Comparison of ENCODE assay signal across 13 mouse cellular contexts in genomic region chr3:148978541-148978940, GRCm38 (mm10). TPM values are rescaled to one million over a fixed set of nuclear protein-coding genes. Genes with fewer than 3 reads are reported as not detected.
A peak's percentile ranks its signal among the peaks of the same experiment; 100 is the strongest.
DNase-seq lines count a peak whose midpoint lies in the region; ATAC-seq lines count a peak whose summit lies in the region.
"Had no signal": no experiment of that assay in that cellular context is flagged by ENCODE, and none has a peak within 500 bp of the region (broad histone marks: within the 10 kb centered on the region; RNA-seq: fewer than 3 reads in every experiment).

No protein-coding gene starts in this region.

- no peaks in the 10 kb centered on the region for H3K27me3 ChIP-seq in hindbrain, embryonic 14.5 days (ENCODE audit: control insufficient read depth, insufficient read depth, low read length)
- no peaks in the 10 kb centered on the region for H3K27me3 ChIP-seq in hindbrain, embryonic 10.5 days (ENCODE audit: insufficient read depth, poor library complexity, severe bottlenecking)
- H3K27me3 ChIP-seq in midbrain, embryonic 14.5 days (ENCODE audit: control insufficient read depth, insufficient read depth, low read length), result no peaks in the 10 kb centered on the region
- no peaks in the 10 kb centered on the region for H3K27me3 ChIP-seq in midbrain, embryonic 15.5 days (replicated peaks)
- H3K27me3 ChIP-seq in splenic B cell, adult 2 months (ENCODE audit: control insufficient read depth, insufficient read depth, low read length, poor library complexity, severe bottlenecking), result no peaks in the 10 kb centered on the region
- H3K27me3 ChIP-seq: liver, embryonic 13.5 days; neural tube, embryonic 13.5 days; stomach, embryonic 15.5 days had no signal

- H3K4me3 ChIP-seq in hindbrain, embryonic 14.5 days (replicated peaks; ENCODE audit: low read length), result no peak overlapping the region
- no peak overlapping the region for H3K4me3 ChIP-seq in hindbrain, embryonic 10.5 days
- no peak overlapping the region for H3K4me3 ChIP-seq in midbrain, embryonic 14.5 days (replicated peaks; ENCODE audit: low read depth, low read length)
- H3K4me3 ChIP-seq in midbrain, embryonic 15.5 days, result no peak overlapping the region
- H3K4me3 ChIP-seq: liver, embryonic 13.5 days; stomach, embryonic 15.5 days had no signal

- H3K4me1 ChIP-seq in hindbrain, embryonic 14.5 days (replicated peaks; ENCODE audit: control insufficient read depth, insufficient read depth, low read length), result peaks cover 31% of the 10 kb centered on the region
- H3K4me1 ChIP-seq in hindbrain, embryonic 10.5 days (replicated peaks), result peaks cover 43% of the 10 kb centered on the region
- H3K4me1 ChIP-seq in midbrain, embryonic 14.5 days (ENCODE audit: control insufficient read depth, insufficient read depth, low read length), result peaks cover 30% of the 10 kb centered on the region
- H3K4me1 ChIP-seq in midbrain, embryonic 15.5 days, result peaks cover 19% of the 10 kb centered on the region
- H3K4me1 ChIP-seq: liver, embryonic 13.5 days had no signal

- peak; percentile 47 for DNase-seq in hindbrain, embryonic 14.5 days (ENCODE audit: low spot score)
- DNase-seq in hindbrain, embryonic 10.5 days (ENCODE audit: low spot score), result no peak
- DNase-seq in midbrain, embryonic 14.5 days, result peak; percentile 74
- DNase-seq in splenic B cell, adult 2 months (ENCODE audit: low read depth, low spot score), result peak; percentile 25
- no peak for DNase-seq in adrenal gland, postnatal 25 days
- DNase-seq: cerebellum, adult 11 months; heart, postnatal 4 days; kidney, postnatal 25 days; liver, embryonic 13.5 days had no signal

- H3K9me3 ChIP-seq in hindbrain, embryonic 14.5 days (ENCODE audit: control insufficient read depth, low read length), result no peaks in the 10 kb centered on the region
- no peaks in the 10 kb centered on the region for H3K9me3 ChIP-seq in hindbrain, embryonic 10.5 days
- H3K9me3 ChIP-seq in midbrain, embryonic 14.5 days (ENCODE audit: control insufficient read depth, low read length), result no peaks in the 10 kb centered on the region
- no peaks in the 10 kb centered on the region for H3K9me3 ChIP-seq in midbrain, embryonic 15.5 days
- H3K9me3 ChIP-seq: liver, embryonic 13.5 days; neural tube, embryonic 13.5 days; stomach, embryonic 15.5 days had no signal

- H3K4me2 ChIP-seq in hindbrain, embryonic 14.5 days (replicated peaks), result no peak overlapping the region
- peak overlapping the region; percentile 61; the same call in 1 of the 2 replicates for H3K4me2 ChIP-seq in midbrain, embryonic 14.5 days (ENCODE audit: low read length)
- no peak overlapping the region for H3K4me2 ChIP-seq in midbrain, embryonic 15.5 days
- H3K4me2 ChIP-seq: liver, embryonic 13.5 days; stomach, embryonic 15.5 days had no signal

- no peaks in the 10 kb centered on the region for H3K36me3 ChIP-seq in hindbrain, embryonic 14.5 days (replicated peaks; ENCODE audit: control insufficient read depth, insufficient read depth)
- 0 out of 2 replicates have a peak, but pooled peaks cover 6% of the 10 kb centered on the region for H3K36me3 ChIP-seq in hindbrain, embryonic 10.5 days
- H3K36me3 ChIP-seq in midbrain, embryonic 14.5 days (ENCODE audit: control insufficient read depth, insufficient read depth, low read length), result no peaks in the 10 kb centered on the region
- no peaks in the 10 kb centered on the region for H3K36me3 ChIP-seq in midbrain, embryonic 15.5 days (replicated peaks)
- no peaks in the 10 kb centered on the region for H3K36me3 ChIP-seq in splenic B cell, adult 2 months (ENCODE audit: control insufficient read depth, insufficient read depth, low read length, poor library complexity, severe bottlenecking)
- H3K36me3 ChIP-seq: liver, embryonic 13.5 days; neural tube, embryonic 13.5 days; stomach, embryonic 15.5 days had no signal

- H3K9ac ChIP-seq in hindbrain, embryonic 14.5 days, result no peak overlapping the region
- H3K9ac ChIP-seq in midbrain, embryonic 14.5 days (replicated peaks; ENCODE audit: low read length), result no peak overlapping the region
- H3K9ac ChIP-seq in midbrain, embryonic 15.5 days, result no peak overlapping the region
- H3K9ac ChIP-seq: liver, embryonic 13.5 days; stomach, embryonic 15.5 days had no signal

- WGBS in hindbrain, embryonic 14.5 days, result 55% methylated on average over 8 of the region's 8 CpGs
- WGBS in hindbrain, embryonic 10.5 days, result 79% methylated on average over 8 of the region's 8 CpGs
- 43% methylated on average over 8 of the region's 8 CpGs for WGBS in midbrain, embryonic 14.5 days
- WGBS in midbrain, embryonic 15.5 days, result 37% methylated on average over 8 of the region's 8 CpGs

- H3K27ac ChIP-seq in hindbrain, embryonic 14.5 days, result no peak overlapping the region
- H3K27ac ChIP-seq in hindbrain, embryonic 10.5 days, result no peak overlapping the region
- no peak overlapping the region for H3K27ac ChIP-seq in midbrain, embryonic 14.5 days (replicated peaks; ENCODE audit: low read depth, low read length)
- no peak overlapping the region for H3K27ac ChIP-seq in midbrain, embryonic 15.5 days
- H3K27ac ChIP-seq: liver, embryonic 13.5 days; neural tube, embryonic 13.5 days; stomach, embryonic 15.5 days had no signal

- ATAC-seq in hindbrain, embryonic 14.5 days (ENCODE audit: low FRiP score), result no peak
- ATAC-seq in midbrain, embryonic 14.5 days (ENCODE audit: low FRiP score, low TSS enrichment), result no peak
- ATAC-seq in midbrain, embryonic 15.5 days (replicated peaks), result no peak
- ATAC-seq in common myeloid progenitor, adult 5-6 weeks (replicated peaks; ENCODE audit: low read depth, poor library complexity, severe bottlenecking), result peak; percentile 46; the same call in 1 of the 2 replicates

RNA-seq across cellular contexts. Expression of gene Adgrl2, which starts 11.8 kb away (rescaled TPM):
- polyA plus RNA-seq in hindbrain, embryonic 14.5 days (2014; fragmentation: Nextera tagmentation; extraction: Ambion mirVana), result 166 and 171 TPM in 2 replicates
- 64.4 and 64.6 TPM in 2 replicates for polyA plus RNA-seq in hindbrain, embryonic 10.5 days (2016; fragmentation: Nextera tagmentation; extraction: Ambion mirVana)
- 142 and 160 TPM in 2 replicates for polyA plus RNA-seq in midbrain, embryonic 14.5 days (2014; fragmentation: Nextera tagmentation; extraction: Ambion mirVana)
- 120 and 140 TPM in 2 replicates for polyA plus RNA-seq in midbrain, embryonic 15.5 days (2015; fragmentation: Nextera tagmentation; extraction: Ambion mirVana)
- 27.9 and 34.7 TPM in 2 replicates for total RNA-seq in common myeloid progenitor, adult 5-6 weeks (2017)
- 82.1 and 91.9 TPM in 2 replicates for total RNA-seq in adrenal gland, postnatal 25 days (2021)

Comparison
In these comparisons a context has a peak if more than half of its experiments do, and no peak if none do; other contexts are left out.
1. DNase-seq: peak in hindbrain, embryonic 14.5 days (single experiment), midbrain, embryonic 14.5 days (single experiment) and splenic B cell, adult 2 months (single experiment); none in hindbrain, embryonic 10.5 days (single experiment) and adrenal gland, postnatal 25 days (single experiment).